Mouse (Mus musculus) intestine, embryonic 14.5 days (tissue): ENCODE measurements around the gene Polr3h. TPM values are rescaled to one million over a fixed set of nuclear protein-coding genes. Genes with fewer than 3 reads are reported as not detected.

Source experiments
- ATAC-seq: fragments of 200-750 bp; cut with Nextera tagmentation; replicated peaks from 2 replicates; pipeline ENCODE4 v1.8.0; 2017; ENCODE audit warnings: low read depth, moderate number of reproducible peaks, moderate TSS enrichment, moderate library complexity; ENCODE audit not compliant: low FRiP score, low TSS enrichment
- DNase-seq: peaks from one replicate; pipeline ENCODE4 v3.0.0-alpha.2; 2018; ENCODE audit warnings: low spot score
- H3K27ac ChIP-seq: fragments of 300-500 bp; sonication (generic); 2 replicates; pipeline ENCODE4 v1.5.1; 2014; ENCODE audit warnings: low read depth, mild to moderate bottlenecking, control low read depth
- H3K27me3 ChIP-seq: fragments of 300-500 bp; sonication (generic); replicated peaks from 2 replicates; pipeline ENCODE4 v1.6.1; 2014; ENCODE audit warnings: low read length, control low read depth; ENCODE audit not compliant: control insufficient read depth, insufficient read depth
- H3K36me3 ChIP-seq: fragments of 300-500 bp; sonication (generic); 2 replicates; pipeline ENCODE4 v1.6.1; 2014; ENCODE audit warnings: low read length, control low read depth; ENCODE audit not compliant: control insufficient read depth, insufficient read depth
- H3K4me1 ChIP-seq: fragments of 300-500 bp; sonication (generic); replicated peaks from 2 replicates; pipeline ENCODE4 v1.6.1; 2014; ENCODE audit warnings: low read length, control low read depth, mixed read lengths; ENCODE audit not compliant: control insufficient read depth, insufficient read depth
- H3K4me2 ChIP-seq: fragments of 300-500 bp; sonication (generic); 2 replicates; pipeline ENCODE4 v1.6.1; 2014; ENCODE audit warnings: low read length
- H3K4me3 ChIP-seq: fragments of 300-500 bp; sonication (generic); 2 replicates; pipeline ENCODE4 v1.5.1; 2014; ENCODE audit warnings: low read depth, low read length, control low read depth, mixed read lengths
- H3K9ac ChIP-seq: fragments of 300-500 bp; sonication (generic); 2 replicates; pipeline ENCODE4 v1.6.1; 2014; ENCODE audit warnings: mild to moderate bottlenecking, low read length
- H3K9me3 ChIP-seq: fragments of 300-500 bp; sonication (generic); 2 replicates; pipeline ENCODE4 v1.6.1; 2016; ENCODE audit warnings: low read length, control low read depth; ENCODE audit not compliant: control insufficient read depth
- WGBS: fragments of 180-500 bp; shearing (Covaris S2); extraction: QIAGEN DNeasy Blood & Tissue Kit; methylation state at CpG from one replicate; pipeline ENCODE4 v1.1.7; 2014; 5-methylcytosine and 5-hydroxymethylcytosine counted together
- polyA plus RNA-seq: library from polyadenylated mRNA; unstranded; fragments of >200 nt; fragmentation: Nextera tagmentation; extraction: Ambion mirVana; gene quantifications from 2 replicates; pipeline ENCODE4 v1.2.1, GENCODE M21; 2014

Gene Polr3h
- polyA plus RNA-seq, 1 experiment from 2014 or later: 79.5 TPM

DNA sequence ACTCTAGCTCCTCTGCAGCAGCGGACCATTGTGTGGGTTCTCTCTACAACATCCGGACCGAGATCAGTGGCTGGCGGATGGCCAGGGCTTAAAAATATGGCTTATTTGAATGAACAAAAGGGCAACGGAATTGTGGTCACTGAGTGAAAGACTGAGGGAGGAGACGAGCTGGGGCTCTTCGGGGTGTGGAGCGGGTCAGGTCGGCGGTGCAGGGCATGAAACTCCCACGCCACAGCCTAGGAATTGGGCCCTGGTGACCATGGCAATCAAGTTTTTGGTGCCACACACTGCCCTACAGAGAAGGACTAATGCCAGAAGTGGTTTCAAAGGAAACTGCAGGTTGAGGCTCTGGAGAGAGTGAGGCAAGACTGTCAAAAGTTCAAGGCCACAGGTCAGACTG lies 2.2 kb upstream of the Polr3h start:
- no peaks in the 10 kb centered on the region for H3K27me3 ChIP-seq
- no peak overlapping the region for H3K27ac ChIP-seq
- H3K9me3 ChIP-seq: no peaks in the 10 kb centered on the region
- WGBS: 57% methylated on average over 11 of the region's 11 CpGs
- DNase-seq: no peak
- no peak overlapping the region for H3K4me3 ChIP-seq
- no peak for ATAC-seq
- H3K36me3 ChIP-seq: 0 out of 2 replicates have a peak, but pooled peaks cover 3% of the 10 kb centered on the region
- H3K9ac ChIP-seq: no peak overlapping the region
- H3K4me1 ChIP-seq: peaks cover 16% of the 10 kb centered on the region
- no peak overlapping the region; the same call in 1 of the 2 replicates for H3K4me2 ChIP-seq

DNA sequence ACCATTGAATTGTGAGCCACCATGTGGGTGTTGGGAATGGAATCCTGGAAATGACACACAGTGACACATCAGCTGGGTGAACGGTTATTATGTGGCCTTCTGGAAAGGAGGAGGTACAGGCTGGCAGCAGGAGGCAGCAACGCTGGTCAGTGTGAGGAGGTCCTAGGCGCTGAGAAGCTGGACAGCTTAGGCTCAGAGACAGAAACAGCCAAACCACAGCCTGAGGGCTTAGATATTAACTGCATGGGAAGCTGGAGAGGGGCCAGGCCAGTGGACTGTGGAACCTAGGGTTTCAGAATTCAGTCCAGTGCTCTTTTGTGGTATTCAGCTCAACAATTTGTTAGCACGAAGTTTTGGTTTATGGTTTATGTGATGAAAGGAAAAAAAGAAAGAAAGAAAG lies 1.7 kb upstream of the Polr3h start:
- Histone ChIP-seq H3K36me3 (0 out of 2 replicates have a peak, but pooled peaks cover 3% of the 10 kb centered on the region), H3K27ac (no peak overlapping the region), H3K9me3 (no peaks in the 10 kb centered on the region), H3K4me1 (peaks cover 13% of the 10 kb centered on the region), H3K4me2 (no peak overlapping the region), H3K27me3 (no peaks in the 10 kb centered on the region), H3K4me3 (no peak overlapping the region), H3K9ac (no peak overlapping the region)
- 61% methylated on average over 4 of the region's 4 CpGs for WGBS
- ATAC-seq (no peak), DNase-seq (no peak)

DNA sequence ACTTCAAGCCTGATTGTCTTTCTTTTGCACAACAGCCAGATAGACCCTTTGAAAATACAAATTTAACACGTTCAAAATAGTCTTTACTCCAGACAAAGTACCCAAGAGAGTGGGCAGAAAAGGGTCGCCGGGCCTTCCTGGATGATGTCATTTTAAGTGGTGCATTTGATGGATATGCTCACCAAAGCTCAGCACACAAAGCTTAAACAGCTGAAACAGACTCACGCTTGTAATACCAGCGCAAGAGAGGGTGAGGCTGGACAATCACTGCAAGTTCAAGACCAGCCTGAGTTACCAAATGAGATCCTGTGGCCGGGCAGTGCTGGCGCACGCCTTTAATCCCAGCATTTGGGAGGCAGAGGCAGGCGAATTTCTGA lies 394 bp upstream of the Polr3h start:
- Histone ChIP-seq H3K4me3 (0 out of 2 replicates have a peak overlapping the region, but pooled peaks have one; percentile 13), H3K4me1 (peaks cover 13% of the 10 kb centered on the region), H3K36me3 (0 out of 2 replicates have a peak, but pooled peaks cover 3% of the 10 kb centered on the region), H3K4me2 (peak overlapping the region; percentile 37), H3K27me3 (no peaks in the 10 kb centered on the region), H3K27ac (peak overlapping the region; percentile 12; the same call in 1 of the 2 replicates), H3K9ac (no peak overlapping the region), H3K9me3 (no peaks in the 10 kb centered on the region)
- ATAC-seq (no peak; the same call in 1 of the 2 replicates), DNase-seq (no peak)
- whole genome bisulfite sequencing: 35% methylated on average over 9 of the region's 9 CpGs

DNA sequence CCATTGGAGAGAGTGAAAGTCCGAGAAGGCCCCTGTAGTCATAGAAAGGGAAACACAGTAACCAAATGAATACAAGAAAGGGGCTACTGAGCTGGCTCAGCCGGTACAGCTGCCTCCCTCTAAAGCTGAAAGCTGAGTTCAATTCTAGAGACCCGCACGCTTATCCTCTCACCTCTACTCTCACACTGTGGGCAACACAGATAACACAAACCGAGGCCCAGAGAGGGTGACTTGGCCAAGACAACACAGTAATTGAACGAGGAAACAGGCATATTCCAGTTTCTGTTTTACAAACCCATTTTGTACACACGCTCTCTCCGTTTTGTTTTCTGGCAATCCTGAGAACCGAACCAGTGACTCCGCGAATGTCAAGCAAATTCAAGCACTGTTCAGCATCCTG lies 1.1 kb downstream of the Polr3h start:
- 0 out of 2 replicates have a peak, but pooled peaks cover 3% of the 10 kb centered on the region for H3K36me3 ChIP-seq
- H3K27me3 ChIP-seq: no peaks in the 10 kb centered on the region
- no peak overlapping the region for H3K27ac ChIP-seq
- peak overlapping the region; percentile 60 for H3K9ac ChIP-seq
- ATAC-seq (no peak), DNase-seq (no peak)
- 87% methylated on average over 11 of the region's 11 CpGs for WGBS
- peaks cover 13% of the 10 kb centered on the region for H3K4me1 ChIP-seq
- H3K4me3 ChIP-seq: peak overlapping the region; percentile 63
- H3K9me3 ChIP-seq: no peaks in the 10 kb centered on the region
- H3K4me2 ChIP-seq: peak overlapping the region; percentile 61

DNA sequence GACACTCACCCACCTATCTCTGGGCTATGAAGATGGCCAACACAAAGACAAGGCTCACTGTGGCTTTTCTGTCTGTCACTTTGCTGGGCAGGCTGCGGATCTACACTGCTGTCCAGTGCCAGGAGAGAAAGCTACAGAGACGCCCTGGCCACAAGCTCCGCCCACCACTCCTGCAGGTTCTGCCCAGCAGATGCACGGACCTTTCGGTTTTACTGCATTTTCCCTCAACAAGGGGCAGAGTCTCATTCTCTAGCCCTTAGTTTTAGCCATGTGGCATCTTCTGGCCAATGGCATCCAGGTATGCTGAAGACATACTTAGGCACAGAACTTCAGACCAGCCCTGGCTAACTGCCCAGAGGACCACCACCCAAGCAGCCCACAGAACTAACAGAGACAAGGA lies 4.8 kb downstream of the Polr3h start:
- H3K27me3 ChIP-seq: no peaks in the 10 kb centered on the region
- no peak for DNase-seq
- H3K27ac ChIP-seq: no peak overlapping the region
- no peak overlapping the region for H3K4me3 ChIP-seq
- H3K9me3 ChIP-seq: no peaks in the 10 kb centered on the region
- no peak overlapping the region for H3K9ac ChIP-seq
- 75% methylated on average over 5 of the region's 5 CpGs for WGBS
- no peak for ATAC-seq
- no peak overlapping the region for H3K4me2 ChIP-seq
- peaks cover 18% of the 10 kb centered on the region for H3K36me3 ChIP-seq
- H3K4me1 ChIP-seq: peaks cover 10% of the 10 kb centered on the region

DNA sequence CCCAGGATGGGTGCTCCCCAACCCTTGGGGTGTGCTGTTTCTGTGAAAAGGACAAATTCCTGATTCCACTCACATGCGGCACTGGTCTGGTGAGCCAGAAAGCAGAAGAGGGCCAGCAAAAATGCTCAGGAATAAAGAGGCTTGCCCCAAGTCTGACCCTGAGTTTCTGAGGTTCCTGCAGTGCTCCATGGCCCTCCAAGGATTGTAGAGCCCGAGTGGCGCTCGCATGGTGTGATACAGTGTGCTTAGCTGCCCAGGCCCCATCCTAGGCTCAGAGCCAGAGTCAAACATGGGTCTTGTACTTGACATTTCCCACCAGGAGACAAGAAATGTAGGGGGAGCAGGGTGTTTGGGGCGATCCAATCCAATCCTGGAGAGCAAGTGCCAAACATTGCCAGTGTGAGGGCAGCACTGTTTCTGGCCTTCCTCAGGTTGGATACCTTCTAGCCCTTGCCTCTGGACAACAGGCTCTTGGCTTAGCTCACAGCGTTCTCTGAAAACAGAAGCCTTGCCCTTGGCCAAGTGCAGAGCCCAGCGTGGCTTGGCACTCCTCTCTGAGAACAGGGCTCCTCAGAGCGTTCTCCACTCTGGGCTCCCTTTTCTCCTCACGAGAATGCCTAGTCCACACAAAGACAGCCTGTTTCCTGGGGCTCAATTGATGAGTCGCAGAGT lies 5.4 kb downstream of the Polr3h start:
- peaks cover 10% of the 10 kb centered on the region for H3K4me1 ChIP-seq
- H3K36me3 ChIP-seq: peaks cover 24% of the 10 kb centered on the region
- H3K4me3 ChIP-seq: no peak overlapping the region
- no peaks in the 10 kb centered on the region for H3K9me3 ChIP-seq
- no peak overlapping the region for H3K9ac ChIP-seq
- no peaks in the 10 kb centered on the region for H3K27me3 ChIP-seq
- ATAC-seq: no peak
- 80% methylated on average over 10 of the region's 10 CpGs for WGBS
- no peak overlapping the region for H3K27ac ChIP-seq
- no peak for DNase-seq
- no peak overlapping the region for H3K4me2 ChIP-seq

DNA sequence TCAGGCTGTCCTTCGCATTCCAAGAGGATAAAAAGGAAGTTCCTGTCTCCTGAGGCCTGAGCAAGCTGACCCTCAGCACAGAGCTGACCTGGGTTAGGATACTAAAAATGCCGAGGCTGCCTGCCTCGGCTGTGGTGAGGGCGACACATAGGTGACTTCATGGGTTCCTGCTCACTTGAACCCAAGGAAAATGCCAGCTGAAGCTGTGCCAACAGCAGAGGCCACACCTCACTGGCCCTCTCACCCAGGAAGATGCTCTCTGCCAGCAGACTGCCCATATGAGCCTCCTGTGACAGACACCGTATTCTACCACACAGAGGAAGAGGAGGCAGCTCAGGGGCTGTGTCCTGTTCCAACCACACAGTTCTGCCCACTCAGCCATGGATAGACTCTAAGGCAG lies 7.0 kb downstream of the Polr3h start:
- Histone ChIP-seq H3K9me3 (no peaks in the 10 kb centered on the region), H3K9ac (no peak overlapping the region), H3K4me2 (no peak overlapping the region), H3K4me1 (no peaks in the 10 kb centered on the region), H3K27ac (no peak overlapping the region), H3K27me3 (no peaks in the 10 kb centered on the region), H3K4me3 (no peak overlapping the region), H3K36me3 (peaks cover 40% of the 10 kb centered on the region)
- DNase-seq (no peak), ATAC-seq (no peak)
- WGBS: 81% methylated on average over 5 of the region's 5 CpGs

DNA sequence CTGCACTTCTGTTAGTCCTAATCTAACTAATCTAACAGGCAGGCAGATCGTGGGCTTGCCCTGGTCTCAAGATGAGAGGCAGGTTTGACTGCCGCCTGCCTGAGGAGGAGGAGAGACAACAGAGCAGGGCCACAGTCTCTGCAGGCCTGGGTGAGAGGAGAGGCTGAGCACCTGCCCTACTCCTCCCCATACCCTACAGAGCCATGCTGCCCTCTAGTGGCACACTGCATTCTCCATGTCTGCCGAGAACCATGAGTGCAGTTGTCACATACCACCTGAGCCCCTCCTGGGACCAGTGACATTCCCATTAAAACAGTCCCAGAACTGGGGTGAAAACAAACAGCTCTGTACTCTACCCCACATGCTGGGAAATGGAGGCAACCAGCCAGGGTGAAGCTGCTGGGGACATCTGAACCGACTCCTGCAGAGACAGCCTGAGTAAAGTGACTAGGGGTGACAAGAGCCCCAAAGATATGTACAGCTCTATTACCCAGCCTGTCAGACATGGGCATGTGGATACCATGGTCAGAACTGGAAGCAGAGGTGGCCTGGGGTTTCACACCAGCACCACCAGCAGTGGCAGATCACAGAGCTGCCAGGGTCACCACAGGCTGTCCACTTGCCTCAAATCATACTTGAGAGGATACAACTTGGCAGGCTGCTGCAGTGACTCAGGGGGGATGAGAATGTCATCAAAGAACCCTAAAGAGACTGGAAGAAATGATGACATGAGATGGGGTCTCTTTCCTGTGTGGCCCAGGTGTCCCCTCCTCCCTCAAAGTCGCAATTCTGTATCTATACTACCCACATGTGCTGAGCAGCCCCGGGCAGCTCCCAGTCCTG lies 8.2 kb downstream of the Polr3h start:
- Histone ChIP-seq H3K4me1 (no peaks in the 10 kb centered on the region), H3K4me2 (no peak overlapping the region), H3K36me3 (peaks cover 49% of the 10 kb centered on the region), H3K4me3 (no peak overlapping the region), H3K9ac (no peak overlapping the region), H3K27me3 (no peaks in the 10 kb centered on the region), H3K27ac (no peak overlapping the region), H3K9me3 (no peaks in the 10 kb centered on the region)
- ATAC-seq (0 out of 2 replicates have a peak, but pooled peaks have one; percentile 29), DNase-seq (peak; percentile 84)
- WGBS: 57% methylated on average over 5 of the region's 6 CpGs
